Mouse (Mus musculus) G1E-ER4 (cell line): Measurements from ENCODE around the gene Triobp. TPM values are rescaled to one million over a fixed set of nuclear protein-coding genes. Genes with fewer than 3 reads are reported as not detected.

Experiments
- GATA1 ChIP-seq: IDR thresholded peaks from one replicate; pipeline ENCODE4 v1.8.0; 2012; ENCODE audit warnings: low read length, inconsistent platforms
- polyA plus RNA-seq: library from polyadenylated mRNA; stranded (reverse); fragments of >175 nt; gene quantifications from 2 replicates; pipeline ENCODE4 v1.2.3, GENCODE M21; 2012

Triobp gene
- 47.1 and 59.9 TPM in 2 replicates for polyA plus RNA-seq

GRCm38 (mm10) chr15:78947657-78948056 is at the start of gene Triobp:
Triobp (plus strand) TSS chr15:78947724.
- TF ChIP-seq GATA1: no peak

- no peak for TF ChIP-seq GATA1
Measured at GRCm38 (mm10) chr15:78898507-78899001, 49.0 kb upstream of the Triobp start.

DNA sequence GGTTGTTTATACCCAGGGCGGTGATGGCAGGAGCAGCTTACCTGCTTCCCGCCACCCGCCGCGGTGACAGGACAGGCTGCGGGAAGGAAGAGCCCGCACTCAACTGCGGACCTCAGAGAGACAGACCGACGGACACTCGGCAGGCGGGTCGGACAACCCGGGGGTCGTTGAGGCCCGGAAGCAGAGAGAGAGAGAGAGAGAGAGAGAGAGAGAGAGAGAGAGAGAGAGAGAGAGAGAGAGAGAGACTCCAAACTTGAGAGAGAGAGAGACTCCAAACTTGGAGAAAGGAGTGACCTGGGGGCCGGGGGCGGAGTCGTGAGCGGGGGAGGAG is 48.1 kb upstream of the Triobp start, which contains the start of gene Gm49510:
TSS of gene Gm49510 (plus strand) at position 259 of the 331 bp plus-strand sequence.
- TF ChIP-seq GATA1: no peak

- no peak for TF ChIP-seq GATA1
Measured at GRCm38 (mm10) chr15:78899740-78900584, 47.6 kb upstream of the Triobp start, which contains the start of gene Sh3bp1. Sh3bp1 (plus strand) TSS chr15:78899768.

DNA sequence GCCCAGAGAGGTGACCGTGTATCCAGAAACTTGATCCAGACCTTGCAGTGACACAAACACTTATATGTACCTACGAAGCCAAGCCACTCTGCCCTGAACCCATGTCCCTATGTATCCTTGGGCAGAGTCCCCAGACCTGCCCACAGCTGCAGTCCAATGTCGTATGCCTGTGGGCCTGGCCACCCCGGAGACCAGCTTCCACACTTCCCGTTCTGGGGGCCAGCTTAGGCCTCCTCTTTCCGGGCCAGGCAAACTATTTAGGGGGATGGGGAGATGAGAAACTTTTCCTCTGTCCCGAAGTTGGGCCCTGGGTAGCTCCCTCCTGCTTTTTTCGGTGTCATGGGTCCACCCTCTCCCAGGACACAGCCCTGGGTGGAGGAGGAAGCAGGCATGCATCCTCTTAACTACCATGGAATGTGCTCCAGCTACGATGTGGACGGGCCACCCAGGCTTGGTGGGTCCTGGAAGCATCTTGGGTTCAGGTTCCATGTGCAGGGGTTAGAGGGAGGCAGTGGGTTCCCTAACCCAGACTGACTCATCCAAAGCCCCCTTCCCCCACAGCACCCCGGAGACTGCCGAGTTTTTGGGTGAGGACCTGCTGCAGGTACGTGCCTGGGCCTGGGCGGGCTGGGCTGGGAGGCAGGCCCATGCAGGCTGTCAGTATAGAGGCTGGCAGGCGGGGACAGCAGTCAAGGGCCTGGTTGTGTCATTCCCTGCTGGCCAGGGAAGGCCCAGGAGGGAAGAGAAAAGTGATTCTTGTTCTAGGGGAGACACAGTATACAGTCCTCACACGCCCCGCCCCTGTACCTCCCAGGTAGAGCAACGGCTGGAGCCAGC is 46.7 kb upstream of the Triobp start:
- TF ChIP-seq GATA1: no peak

GRCm38 (mm10) chr15:78901422-78901789 is 46.1 kb upstream of the Triobp start:
- TF ChIP-seq GATA1: no peak

DNA sequence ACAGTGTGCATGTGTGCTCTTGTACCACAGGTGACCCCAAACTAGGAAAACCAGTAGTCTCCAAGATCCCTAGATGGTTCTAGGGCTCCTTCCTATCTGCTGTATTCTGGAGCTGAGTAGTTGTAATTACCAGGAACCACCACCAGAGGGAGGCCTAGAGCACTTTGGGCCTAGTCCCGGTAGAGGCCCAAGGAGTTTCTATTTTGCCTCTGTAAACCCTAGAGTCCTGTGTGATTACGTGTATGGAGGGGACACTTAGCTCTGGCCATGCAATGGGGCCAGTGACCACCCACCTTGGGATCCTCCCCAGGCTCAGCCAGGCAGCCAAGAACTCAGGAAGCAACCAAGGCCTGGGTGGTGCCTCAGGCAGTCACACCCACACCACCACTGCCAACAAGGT is 44.3 kb upstream of the Triobp start:
- no peak for TF ChIP-seq GATA1

- TF ChIP-seq GATA1: no peak
Measured at GRCm38 (mm10) chr15:78908399-78908798, 39.1 kb upstream of the Triobp start.

- TF ChIP-seq GATA1: no peak
Measured at GRCm38 (mm10) chr15:78908982-78909381, 38.5 kb upstream of the Triobp start.

- no peak for TF ChIP-seq GATA1
Measured at GRCm38 (mm10) chr15:78912040-78912439, 35.5 kb upstream of the Triobp start.

DNA sequence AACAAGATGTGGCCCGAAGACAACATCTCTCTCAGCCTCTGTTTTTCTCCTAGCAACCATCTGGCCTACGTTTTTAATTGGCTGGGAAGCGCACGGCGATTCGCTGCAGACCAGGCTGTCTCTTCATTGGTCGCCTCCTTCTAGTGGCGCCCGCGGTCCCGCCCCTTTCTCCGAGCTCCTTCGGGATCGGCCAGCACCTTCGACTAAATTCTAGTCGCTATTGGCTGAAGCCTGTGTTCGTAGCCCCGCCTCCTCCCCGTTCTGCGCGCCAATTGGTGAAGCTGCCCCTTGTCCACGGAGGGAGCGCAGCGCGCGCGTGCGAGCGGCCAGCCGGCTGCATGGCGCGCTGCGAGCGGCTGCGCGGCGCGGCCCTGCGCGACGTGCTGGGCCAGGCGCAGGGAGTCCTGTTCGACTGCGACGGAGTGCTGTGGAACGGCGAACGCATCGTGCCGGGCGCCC is 33.9 kb upstream of the Triobp start, which contains the start of gene Pdxp:
TSS of gene Pdxp (plus strand) at position 288 of the 459 bp plus-strand sequence.
- no peak for TF ChIP-seq GATA1

- TF ChIP-seq GATA1: no peak
Measured at GRCm38 (mm10) chr15:78914091-78914822, 33.3 kb upstream of the Triobp start.

- no peak for TF ChIP-seq GATA1
Measured at GRCm38 (mm10) chr15:78914823-78915659, 32.5 kb upstream of the Triobp start.

GRCm38 (mm10) chr15:78915660-78916017 is 31.9 kb upstream of the Triobp start:
- no peak for TF ChIP-seq GATA1
